Mouse (Mus musculus) ES-Bruce4 (cell line): Measurements from ENCODE around the gene Nfkbie.

ENCODE experiments used
- CTCF ChIP-seq: IDR thresholded peaks from one replicate; pipeline ENCODE4 v1.8.1; 2011; ENCODE audit warnings: low read depth, low read length
- EP300 ChIP-seq: IDR thresholded peaks from 2 replicates; pipeline ENCODE4 v1.6.1; 2011; ENCODE audit warnings: low read depth, low read length; ENCODE audit not compliant: insufficient read depth

GRCm38 (mm10) chr17:45554420-45554819 is 1.1 kb upstream of the Nfkbie start:
- TF ChIP-seq EP300 (no peak), CTCF (no peak)
